Mouse (Mus musculus) intestine, embryonic 15.5 days (tissue): Measurements from ENCODE around the gene Asprv1. TPM values are rescaled to one million over a fixed set of nuclear protein-coding genes. Genes with fewer than 3 reads are reported as not detected.
A peak's percentile ranks its signal among the peaks of the same experiment; 100 is the strongest.

Experiments
- ATAC-seq: fragments of 200-750 bp; cut with Nextera tagmentation; 2 replicates; pipeline ENCODE4 v1.8.0; 2017; ENCODE audit warnings: moderate TSS enrichment, moderate library complexity
- H3K27ac ChIP-seq: fragments of 300-500 bp; sonication (generic); 2 replicates; pipeline ENCODE4 v1.5.1; 2015; ENCODE audit warnings: mild to moderate bottlenecking, inconsistent platforms
- H3K27me3 ChIP-seq: fragments of 300-500 bp; sonication (generic); replicated peaks from 2 replicates; pipeline ENCODE4 v1.6.1; 2015; ENCODE audit warnings: inconsistent platforms
- H3K36me3 ChIP-seq: fragments of 300-500 bp; sonication (generic); 2 replicates; pipeline ENCODE4 v1.6.1; 2015; ENCODE audit warnings: inconsistent platforms
- H3K4me1 ChIP-seq: fragments of 300-500 bp; sonication (generic); replicated peaks from 2 replicates; pipeline ENCODE4 v1.6.1; 2015; ENCODE audit warnings: inconsistent platforms
- H3K4me2 ChIP-seq: fragments of 300-500 bp; sonication (generic); replicated peaks from 2 replicates; pipeline ENCODE4 v1.6.1; 2015; ENCODE audit warnings: mild to moderate bottlenecking, inconsistent platforms
- H3K4me3 ChIP-seq: fragments of 300-500 bp; sonication (generic); replicated peaks from 2 replicates; pipeline ENCODE4 v1.5.1; 2015; ENCODE audit warnings: inconsistent platforms
- H3K9ac ChIP-seq: fragments of 300-500 bp; sonication (generic); 2 replicates; pipeline ENCODE4 v1.6.1; 2015; ENCODE audit warnings: inconsistent platforms
- H3K9me3 ChIP-seq: fragments of 300-500 bp; sonication (generic); 2 replicates; pipeline ENCODE4 v1.6.1; 2016; ENCODE audit warnings: inconsistent platforms
- WGBS: fragments of 180-500 bp; shearing (Covaris S2); methylation state at CpG from one replicate; pipeline ENCODE4 v1.1.7; 2015; 5-methylcytosine and 5-hydroxymethylcytosine counted together
- polyA plus RNA-seq: library from polyadenylated mRNA; unstranded; fragments of >200 nt; fragmentation: Nextera tagmentation; extraction: Ambion mirVana; gene quantifications from 2 replicates; pipeline ENCODE4 v1.2.1, GENCODE M21; 2015

The Asprv1 gene
- polyA plus RNA-seq, 1 experiment from 2014 or later = 1.2 TPM

DNA sequence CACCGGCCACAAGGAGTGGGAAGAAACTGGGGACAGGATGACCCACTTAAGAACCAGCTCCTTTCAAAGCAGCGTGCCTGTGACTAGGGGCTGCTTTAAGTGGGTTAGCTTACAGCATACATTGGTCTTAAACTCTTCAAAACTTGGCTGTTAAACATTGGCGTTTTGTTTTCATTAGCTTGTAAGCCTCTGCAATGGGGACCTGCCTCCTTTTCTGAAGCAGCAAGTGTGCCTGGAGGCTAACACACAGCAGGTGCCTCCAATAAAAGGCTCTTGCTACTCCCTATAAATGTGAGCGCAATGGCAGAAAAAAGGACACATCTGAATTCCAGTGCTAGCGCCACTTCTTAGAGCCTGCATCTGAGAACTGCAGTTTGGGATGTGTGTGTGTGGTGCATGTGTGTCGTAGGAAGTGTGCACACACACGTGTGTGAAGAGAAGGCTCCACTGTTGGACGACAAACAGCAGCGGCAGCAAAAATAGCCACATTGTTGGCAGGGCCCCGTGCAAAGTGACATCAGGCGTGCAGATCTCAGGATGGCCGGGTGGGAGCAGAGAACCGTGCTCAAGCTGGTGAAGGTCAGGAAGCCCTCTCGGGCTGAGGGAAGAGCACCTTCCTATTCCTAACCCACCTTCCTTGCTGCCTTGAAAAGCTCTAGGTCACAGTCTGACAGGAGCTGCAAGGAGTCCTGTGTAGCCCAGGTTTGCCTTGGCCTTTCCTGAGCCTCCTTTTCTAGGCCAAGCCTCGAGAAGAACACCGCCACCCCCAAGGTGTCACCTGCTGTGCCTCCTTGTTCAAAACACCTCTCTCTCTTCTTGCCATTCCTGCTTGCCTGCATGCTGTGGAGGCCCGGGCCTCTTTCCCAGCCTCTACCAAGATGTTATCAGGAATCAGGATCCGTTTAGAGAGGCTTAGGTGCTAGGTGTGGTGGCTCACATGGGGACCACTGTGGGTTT lies 3.6 kb upstream of the Asprv1 start:
- ATAC-seq = no peak
- Histone ChIP-seq H3K4me1 (no peaks in the 10 kb centered on the region), H3K27me3 (no peaks in the 10 kb centered on the region), H3K4me2 (no peak overlapping the region), H3K36me3 (no peaks in the 10 kb centered on the region), H3K9me3 (no peaks in the 10 kb centered on the region), H3K9ac (no peak overlapping the region), H3K27ac (no peak overlapping the region), H3K4me3 (no peak overlapping the region)
- WGBS = 65% methylated on average over 18 of the region's 18 CpGs

DNA sequence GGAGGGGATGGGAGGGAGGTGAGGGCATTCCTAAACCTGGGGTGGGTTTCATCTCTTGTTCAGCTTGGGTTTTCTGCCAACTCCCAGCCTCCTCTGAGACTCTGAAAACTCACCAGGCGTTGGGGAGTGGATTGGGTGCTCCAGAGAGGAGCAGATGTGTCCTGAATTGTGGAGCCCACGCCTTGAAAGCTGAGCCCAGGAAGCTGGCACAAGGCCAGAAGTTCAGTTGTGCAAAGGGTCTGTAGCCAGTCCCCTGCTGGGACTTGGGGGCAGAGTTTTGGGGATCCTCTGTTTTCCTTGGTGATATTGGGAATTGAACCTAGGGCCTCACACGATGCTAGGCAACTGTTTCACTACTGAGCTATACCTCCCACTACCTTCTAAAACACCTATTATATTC lies 2.2 kb downstream of the Asprv1 start:
- Histone ChIP-seq H3K9ac (no peak overlapping the region), H3K27ac (no peak overlapping the region), H3K4me2 (no peak overlapping the region), H3K4me1 (no peaks in the 10 kb centered on the region), H3K9me3 (no peaks in the 10 kb centered on the region), H3K4me3 (no peak overlapping the region), H3K36me3 (no peaks in the 10 kb centered on the region), H3K27me3 (no peaks in the 10 kb centered on the region)
- WGBS = 69% methylated on average over 3 of the region's 3 CpGs
- ATAC-seq = no peak

DNA sequence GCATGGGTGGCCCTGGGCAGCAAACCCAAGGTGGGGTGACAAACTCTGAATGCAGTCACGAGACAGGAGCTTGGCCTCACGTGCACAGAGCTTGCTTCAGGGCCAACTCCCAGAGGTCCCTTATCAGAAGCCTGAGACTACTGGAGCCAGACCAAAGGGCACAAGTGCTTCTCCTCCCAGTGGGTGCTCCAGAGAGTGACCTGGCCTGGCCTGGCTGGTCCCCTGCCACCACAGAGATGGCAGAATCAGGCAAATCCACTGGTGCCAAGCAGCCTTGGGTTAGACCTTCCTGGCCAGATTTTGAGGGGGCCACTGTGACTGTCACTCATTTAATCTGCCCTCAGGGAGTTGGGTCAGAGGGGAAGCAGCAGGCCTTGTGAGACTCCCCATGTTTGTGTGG lies 8.5 kb downstream of the Asprv1 start:
- H3K27me3 ChIP-seq = no peaks in the 10 kb centered on the region
- H3K36me3 ChIP-seq = no peaks in the 10 kb centered on the region
- H3K4me3 ChIP-seq = no peak overlapping the region
- no peaks in the 10 kb centered on the region for H3K9me3 ChIP-seq
- 0 out of 2 replicates have a peak, but pooled peaks cover 9% of the 10 kb centered on the region for H3K4me1 ChIP-seq
- no peak overlapping the region for H3K27ac ChIP-seq
- no peak overlapping the region for H3K9ac ChIP-seq
- peak; percentile 88 for ATAC-seq
- no peak overlapping the region for H3K4me2 ChIP-seq
- 52% methylated on average over 2 of the region's 2 CpGs for WGBS

DNA sequence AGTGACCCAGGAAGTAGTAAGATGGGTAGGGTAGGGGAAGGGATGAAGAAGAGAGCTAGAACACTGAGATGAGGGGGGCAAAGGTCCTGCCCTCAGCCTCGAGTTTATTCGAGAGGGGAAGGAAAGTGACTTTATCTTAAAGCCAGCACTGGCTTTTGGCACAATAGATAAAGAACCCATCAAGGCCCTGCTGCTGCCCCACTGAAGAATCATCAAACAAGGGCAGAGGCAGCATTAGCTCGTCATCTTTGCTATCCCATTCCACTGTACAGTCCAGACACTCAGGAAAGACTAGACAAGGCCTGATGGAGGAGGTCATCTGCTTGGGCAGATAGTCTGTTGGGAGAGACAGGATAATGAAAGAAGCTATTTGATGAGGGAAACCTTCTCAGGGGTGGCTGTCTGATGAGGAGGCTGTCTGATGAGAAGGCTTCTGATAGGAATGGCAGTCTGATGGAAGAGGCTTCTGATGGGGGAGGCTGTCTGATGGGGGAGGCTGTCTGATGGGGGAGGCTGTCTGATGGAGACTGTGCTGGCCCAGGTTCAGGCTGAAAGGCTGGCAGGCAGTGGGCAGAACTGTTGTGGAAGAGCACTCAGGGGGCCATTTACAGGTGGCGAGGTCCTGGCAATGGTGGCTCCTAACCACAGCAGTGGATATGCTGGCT lies 9.3 kb downstream of the Asprv1 start:
- Histone ChIP-seq H3K4me2 (no peak overlapping the region), H3K9ac (no peak overlapping the region), H3K4me3 (no peak overlapping the region), H3K9me3 (no peaks in the 10 kb centered on the region), H3K4me1 (0 out of 2 replicates have a peak, but pooled peaks cover 9% of the 10 kb centered on the region), H3K27me3 (no peaks in the 10 kb centered on the region), H3K36me3 (no peaks in the 10 kb centered on the region), H3K27ac (no peak overlapping the region)
- WGBS = 53% methylated on average over 4 of the region's 4 CpGs
- ATAC-seq = peak; percentile 4; the same call in 1 of the 2 replicates

GRCm38 (mm10) chr6:86637860-86638259 lies 9.9 kb downstream of the Asprv1 start:
- H3K36me3 ChIP-seq = no peaks in the 10 kb centered on the region
- WGBS = 74% methylated on average over 2 of the region's 2 CpGs
- no peak for ATAC-seq

GRCm38 (mm10) chr6:86638434-86638833 lies 10.5 kb downstream of the Asprv1 start:
- H3K27me3 ChIP-seq = no peaks in the 10 kb centered on the region
- no peak overlapping the region for H3K27ac ChIP-seq
- H3K4me2 ChIP-seq = no peak overlapping the region
- ATAC-seq = no peak
- H3K9ac ChIP-seq = no peak overlapping the region
- H3K4me1 ChIP-seq = 0 out of 2 replicates have a peak, but pooled peaks cover 9% of the 10 kb centered on the region
- 20% methylated on average over 2 of the region's 2 CpGs for WGBS
- H3K9me3 ChIP-seq = no peaks in the 10 kb centered on the region
- H3K36me3 ChIP-seq = no peaks in the 10 kb centered on the region
- no peak overlapping the region for H3K4me3 ChIP-seq

More at GRCm38 (mm10) chr6:86637860-86638259, 9.9 kb downstream of the Asprv1 start:
- H3K9ac ChIP-seq = no peak overlapping the region
- H3K27me3 ChIP-seq = no peaks in the 10 kb centered on the region
- H3K9me3 ChIP-seq = no peaks in the 10 kb centered on the region
- H3K27ac ChIP-seq = no peak overlapping the region
- H3K4me3 ChIP-seq = no peak overlapping the region
- no peak overlapping the region for H3K4me2 ChIP-seq
- 0 out of 2 replicates have a peak, but pooled peaks cover 9% of the 10 kb centered on the region for H3K4me1 ChIP-seq

DNA sequence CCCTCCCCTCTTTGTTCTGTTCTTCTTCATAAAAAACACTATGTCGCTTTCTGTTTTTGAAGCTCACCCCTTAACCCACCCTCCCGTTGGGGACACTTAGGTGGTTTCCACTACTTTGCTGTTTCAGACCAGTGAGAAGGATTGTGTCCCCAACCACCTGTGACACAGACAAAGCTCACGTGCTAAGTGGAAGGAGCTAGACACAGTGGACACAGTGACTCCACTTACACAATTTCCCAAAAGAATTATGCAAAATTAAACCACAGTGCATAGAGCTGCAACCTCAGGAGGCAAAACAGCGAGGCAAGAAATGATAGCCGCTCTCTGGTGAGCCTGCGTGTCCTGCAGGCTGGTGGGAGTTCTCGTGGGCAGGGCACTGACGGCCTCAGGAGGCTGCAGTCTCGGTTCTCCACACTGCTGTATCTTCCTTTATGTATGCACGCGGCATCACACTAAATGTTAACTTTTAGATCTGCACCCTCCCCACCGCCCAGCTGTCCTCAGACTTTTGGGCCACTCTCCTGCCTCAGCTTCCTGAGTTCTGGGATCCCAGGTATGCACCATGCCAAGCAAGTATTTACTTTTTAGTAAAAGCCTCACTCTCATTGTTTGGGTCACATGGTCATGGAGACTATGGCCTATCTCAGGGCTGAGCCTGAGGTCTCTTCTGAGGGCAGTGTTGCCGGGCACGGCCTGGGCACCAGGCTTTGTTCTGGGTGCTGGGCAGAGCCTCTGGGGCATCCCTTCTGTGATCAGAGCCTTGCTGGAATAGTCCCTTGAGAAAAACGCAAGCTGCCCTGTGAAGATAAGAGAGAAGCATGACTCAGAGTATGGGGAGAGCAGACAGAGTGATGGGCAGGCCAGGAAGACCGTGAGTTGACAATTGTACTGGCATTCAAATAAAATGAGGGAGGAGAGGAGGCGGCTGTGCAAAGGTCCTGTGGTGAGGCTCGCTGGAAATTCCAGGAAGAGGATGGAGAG lies 11.5 kb downstream of the Asprv1 start:
- WGBS = 79% methylated on average over 18 of the region's 18 CpGs
- Histone ChIP-seq H3K4me1 (0 out of 2 replicates have a peak, but pooled peaks cover 9% of the 10 kb centered on the region), H3K4me3 (no peak overlapping the region), H3K9me3 (no peaks in the 10 kb centered on the region), H3K27ac (no peak overlapping the region), H3K36me3 (no peaks in the 10 kb centered on the region), H3K9ac (no peak overlapping the region), H3K4me2 (no peak overlapping the region), H3K27me3 (no peaks in the 10 kb centered on the region)
- peak; percentile 62; the same call in 1 of the 2 replicates for ATAC-seq

- no peak overlapping the region for H3K4me2 ChIP-seq
- 79% methylated on average over 3 of the region's 3 CpGs for WGBS
- no peak for ATAC-seq
These were observed 12.2 kb downstream of the Asprv1 start for GRCm38 (mm10) chr6:86640161-86640560.

GRCm38 (mm10) chr6:86640776-86641175 lies 12.8 kb downstream of the Asprv1 start:
- H3K9me3 ChIP-seq = no peaks in the 10 kb centered on the region
- no peak overlapping the region for H3K27ac ChIP-seq
- ATAC-seq = no peak
- H3K9ac ChIP-seq = no peak overlapping the region
- H3K4me1 ChIP-seq = 0 out of 2 replicates have a peak, but pooled peaks cover 11% of the 10 kb centered on the region
- no peak overlapping the region for H3K4me2 ChIP-seq
- H3K4me3 ChIP-seq = no peak overlapping the region
- H3K36me3 ChIP-seq = no peaks in the 10 kb centered on the region
- no peaks in the 10 kb centered on the region for H3K27me3 ChIP-seq
- WGBS = 83% methylated on average over 8 of the region's 8 CpGs

More at GRCm38 (mm10) chr6:86640161-86640560, 12.2 kb downstream of the Asprv1 start:
- Histone ChIP-seq H3K9ac (no peak overlapping the region), H3K4me3 (no peak overlapping the region), H3K36me3 (no peaks in the 10 kb centered on the region), H3K27ac (no peak overlapping the region), H3K9me3 (no peaks in the 10 kb centered on the region), H3K27me3 (no peaks in the 10 kb centered on the region), H3K4me1 (0 out of 2 replicates have a peak, but pooled peaks cover 9% of the 10 kb centered on the region)

DNA sequence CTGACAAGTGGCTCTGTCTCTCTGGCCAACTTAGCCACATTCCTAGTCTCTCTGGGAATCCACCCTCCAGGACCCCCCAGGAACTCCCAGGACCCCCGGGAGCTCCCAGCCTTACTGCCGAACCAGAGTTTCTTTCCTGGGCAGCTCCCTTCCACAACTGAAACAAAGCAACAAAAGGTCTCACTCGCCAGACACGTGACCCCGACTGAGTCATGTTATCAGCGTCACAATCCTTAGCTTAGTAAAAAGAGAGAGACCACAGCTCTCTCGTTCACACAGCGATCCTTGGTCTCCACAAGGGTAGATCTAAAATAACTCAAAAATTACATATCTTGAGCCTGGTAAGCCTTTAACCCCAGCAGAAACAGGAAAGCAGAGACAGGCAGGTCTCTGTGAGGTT lies 13.8 kb downstream of the Asprv1 start:
- no peak overlapping the region for H3K4me3 ChIP-seq
- H3K36me3 ChIP-seq = no peaks in the 10 kb centered on the region
- H3K9ac ChIP-seq = no peak overlapping the region
- no peak for ATAC-seq
- no peak overlapping the region for H3K27ac ChIP-seq
- WGBS = 74% methylated on average over 8 of the region's 8 CpGs
- no peak overlapping the region for H3K4me2 ChIP-seq
- H3K4me1 ChIP-seq = 0 out of 2 replicates have a peak, but pooled peaks cover 7% of the 10 kb centered on the region
- H3K9me3 ChIP-seq = no peaks in the 10 kb centered on the region
- no peaks in the 10 kb centered on the region for H3K27me3 ChIP-seq

- Histone ChIP-seq H3K4me2 (no peak overlapping the region), H3K9me3 (no peaks in the 10 kb centered on the region), H3K36me3 (peaks cover 7% of the 10 kb centered on the region; the same call in 1 of the 2 replicates), H3K4me1 (0 out of 2 replicates have a peak, but pooled peaks cover 6% of the 10 kb centered on the region), H3K4me3 (no peak overlapping the region), H3K27me3 (no peaks in the 10 kb centered on the region), H3K27ac (no peak overlapping the region), H3K9ac (no peak overlapping the region)
- 87% methylated on average over 3 of the region's 3 CpGs for WGBS
- ATAC-seq = no peak
These were observed 16.9 kb downstream of the Asprv1 start for GRCm38 (mm10) chr6:86644775-86645400.
